Mouse (Mus musculus): ENCODE results near the gene Olfr1259. TPM values are rescaled to one million over a fixed set of nuclear protein-coding genes. Genes with fewer than 3 reads are reported as not detected.
"Not testable (repeated sequence)": the region's sequence is repeated elsewhere in the genome, so short reads cannot be mapped to it uniquely, and the experiment has no call there.

The Olfr1259 gene
- total RNA-seq (2021), result not detected
- long read RNA-seq, experiment 1, result 0 reads
- long read RNA-seq, experiment 2, result 0 reads

GRCm38 (mm10) chr2:89948564-89948963 is at the start of gene Olfr1259:
Gene Olfr1259, minus strand, starts transcription at chr2:89948664.
- intact Hi-C loops (cut with DNase I), result no loop called here
- Histone ChIP-seq H3K4me3 (no peak within 1 kb of the TSS), H3K27ac (no peak within 1 kb of the TSS)
- no peak for DNase-seq (ENCODE audit: extremely low spot score in 1 of 2, low spot score in 2 of 2)
- TF ChIP-seq CTCF (IDR thresholded peaks at IDR 0.05), result no peak

- intact Hi-C loops (cut with DNase I), result no loop called here
- no peak for DNase-seq (ENCODE audit: extremely low spot score in 1 of 2, low spot score in 2 of 2)
These were observed 42.5 kb upstream of the Olfr1259 start, which contains the start of gene Olfr1261 for GRCm38 (mm10) chr2:89990921-89991320. Gene Olfr1261, plus strand, starts transcription at chr2:89991221.

GRCm38 (mm10) chr2:89977709-89978108 is 29.2 kb upstream of the Olfr1259 start:
- no peak overlapping the region for H3K27ac ChIP-seq
- H3K4me3 ChIP-seq, result no peak overlapping the region
- DNase-seq (ENCODE audit: extremely low spot score in 1 of 2, low spot score in 2 of 2), result no peak
- intact Hi-C loops (cut with DNase I), result no loop called here
- TF ChIP-seq CTCF (IDR thresholded peaks at IDR 0.05), result no peak

More at GRCm38 (mm10) chr2:89990921-89991320, 42.5 kb upstream of the Olfr1259 start, which contains the start of gene Olfr1261:
- no peak for TF ChIP-seq CTCF (IDR thresholded peaks at IDR 0.05)
- no peak within 1 kb of the TSS for H3K27ac ChIP-seq
- H3K4me3 ChIP-seq, result no peak within 1 kb of the TSS

- intact Hi-C loops (cut with DNase I), result no loop called here
- TF ChIP-seq CTCF (IDR thresholded peaks at IDR 0.05), result no peak
- H3K4me3 ChIP-seq, result no peak within 1 kb of the TSS
- H3K27ac ChIP-seq, result no peak within 1 kb of the TSS
- DNase-seq (ENCODE audit: extremely low spot score in 1 of 2, low spot score in 2 of 2), result no peak
These were observed 25.7 kb upstream of the Olfr1259 start, which contains the start of gene Olfr1260 for GRCm38 (mm10) chr2:89974184-89974583. Gene Olfr1260, plus strand, starts transcription at chr2:89974340.

- no peak for DNase-seq (ENCODE audit: extremely low spot score in 1 of 2, low spot score in 2 of 2)
- H3K27ac ChIP-seq, result no peak within 1 kb of the TSS
- intact Hi-C loops (cut with DNase I), result no loop called here
- H3K4me3 ChIP-seq, result no peak within 1 kb of the TSS
- TF ChIP-seq CTCF (IDR thresholded peaks at IDR 0.05), result no peak
These were observed 21.5 kb downstream of the Olfr1259 start, which contains the start of gene Olfr1258 for GRCm38 (mm10) chr2:89927009-89927408. Gene Olfr1258, plus strand, starts transcription at chr2:89927309.

GRCm38 (mm10) chr2:89912616-89913015 is 35.8 kb downstream of the Olfr1259 start:
- intact Hi-C loops (cut with DNase I); H3K4me3 ChIP-seq; H3K27ac ChIP-seq; DNase-seq (ENCODE audit: extremely low spot score in 1 of 2, low spot score in 2 of 2): not testable (repeated sequence)

Other genes starting within 250 kb of the Olfr1259 start
- gene Olfr1252, start 223.7 kb downstream of the Olfr1259 start, total RNA-seq (2021), result not detected
- not detected for gene Olfr1253, start 191.6 kb downstream of the Olfr1259 start, total RNA-seq (2021)
- not detected for gene Olfr1254, start 155.0 kb downstream of the Olfr1259 start, total RNA-seq (2021)
- not detected for gene Olfr1255, start 136.6 kb downstream of the Olfr1259 start, total RNA-seq (2021)
- gene Olfr1256, start 107.1 kb downstream of the Olfr1259 start, total RNA-seq (2021), result not detected
- gene Olfr48, start 100.5 kb downstream of the Olfr1259 start, total RNA-seq (2021), result not detected
- not detected for gene Olfr1257, start 70.2 kb downstream of the Olfr1259 start, total RNA-seq (2021)
- gene Olfr1258, start 21.4 kb downstream of the Olfr1259 start, total RNA-seq (2021), result not detected
- gene Olfr1260, start 25.7 kb upstream of the Olfr1259 start, total RNA-seq (2021), result not detected
- gene Olfr1261, start 42.6 kb upstream of the Olfr1259 start, total RNA-seq (2021), result not detected
- gene Olfr1262, start 51.5 kb upstream of the Olfr1259 start, total RNA-seq (2021), result not detected
- not detected for gene Olfr1263, start 63.5 kb upstream of the Olfr1259 start, total RNA-seq (2021)
- gene Olfr1264, start 76.9 kb upstream of the Olfr1259 start, total RNA-seq (2021), result not detected
- gene Olfr1265, start 86.7 kb upstream of the Olfr1259 start, total RNA-seq (2021), result not detected
- gene Olfr140, start 114.9 kb upstream of the Olfr1259 start, total RNA-seq (2021), result not detected
- not detected for gene Olfr1269, start 172.7 kb upstream of the Olfr1259 start, total RNA-seq (2021)
- not detected for gene Olfr32, start 193.6 kb upstream of the Olfr1259 start, total RNA-seq (2021)
- not detected for gene Olfr1270, start 204.4 kb upstream of the Olfr1259 start, total RNA-seq (2021)

Measured in left cerebral cortex, adult 2 months (tissue).